Mouse (Mus musculus) heart, embryonic 13.5 days (tissue): ENCODE results near the gene Mrpl55. TPM values are rescaled to one million over a fixed set of nuclear protein-coding genes. Genes with fewer than 3 reads are reported as not detected.

Source experiments
- ATAC-seq: fragments of 200-750 bp; cut with Nextera tagmentation; 2 replicates; pipeline ENCODE4 v1.8.0; 2017; ENCODE audit warnings: moderate TSS enrichment; ENCODE audit not compliant: insufficient number of reproducible peaks, low FRiP score, low TSS enrichment; ENCODE audit errors: extremely low read depth
- H3K27ac ChIP-seq: fragments of 300-500 bp; sonication (generic); replicated peaks from 2 replicates; pipeline ENCODE4 v1.5.1; 2015; ENCODE audit warnings: moderate library complexity, mild to moderate bottlenecking, inconsistent platforms
- H3K27me3 ChIP-seq: fragments of 300-500 bp; sonication (generic); replicated peaks from 2 replicates; pipeline ENCODE4 v1.6.1; 2015; ENCODE audit warnings: mild to moderate bottlenecking, inconsistent platforms
- H3K36me3 ChIP-seq: fragments of 300-500 bp; sonication (generic); 2 replicates; pipeline ENCODE4 v1.6.1; 2015; ENCODE audit warnings: mild to moderate bottlenecking, inconsistent platforms
- H3K4me1 ChIP-seq: fragments of 300-500 bp; sonication (generic); 2 replicates; pipeline ENCODE4 v1.6.1; 2015; ENCODE audit warnings: inconsistent platforms
- H3K4me2 ChIP-seq: fragments of 300-500 bp; sonication (generic); 2 replicates; pipeline ENCODE4 v1.6.1; 2015; ENCODE audit warnings: inconsistent platforms, mild to moderate bottlenecking, moderate library complexity
- H3K4me3 ChIP-seq: fragments of 300-500 bp; sonication (generic); 2 replicates; pipeline ENCODE4 v1.5.1; 2015; ENCODE audit warnings: moderate library complexity, mild to moderate bottlenecking, inconsistent platforms
- H3K9ac ChIP-seq: fragments of 300-500 bp; sonication (generic); 2 replicates; pipeline ENCODE4 v1.6.1; 2015; ENCODE audit warnings: inconsistent platforms, mild to moderate bottlenecking, moderate library complexity
- H3K9me3 ChIP-seq: fragments of 300-500 bp; sonication (generic); 2 replicates; pipeline ENCODE4 v1.6.1; 2016; ENCODE audit warnings: inconsistent platforms
- WGBS: fragments of 180-500 bp; shearing (Covaris S2); methylation state at CpG from one replicate; pipeline ENCODE4 v1.1.7; 2015; ENCODE audit warnings: mixed read lengths; 5-methylcytosine and 5-hydroxymethylcytosine counted together
- polyA plus RNA-seq: library from polyadenylated mRNA; unstranded; fragments of >200 nt; fragmentation: Nextera tagmentation; extraction: Ambion mirVana; gene quantifications from 2 replicates; pipeline ENCODE4 v1.2.1, GENCODE M21; 2015

Gene Mrpl55
- polyA plus RNA-seq = 105 and 117 TPM in 2 replicates

GRCm38 (mm10) chr11:59202081-59202995 lies at the start of gene Mrpl55:
Mrpl55 (plus strand) TSS chr11:59202486.
- Histone ChIP-seq H3K4me1 (peaks cover 16% of the 10 kb centered on the region), H3K36me3 (peaks cover 53% of the 10 kb centered on the region), H3K9me3 (no peaks in the 10 kb centered on the region), H3K4me2 (peak within 1 kb of the TSS; percentile 79), H3K9ac (peak within 1 kb of the TSS; percentile 93), H3K27me3 (no peaks in the 10 kb centered on the region), H3K27ac (peak within 1 kb of the TSS; percentile 83), H3K4me3 (peak within 1 kb of the TSS; percentile 94)
- under 1% methylated on average over 63 of the region's 63 CpGs for WGBS
- peak; percentile 87 for ATAC-seq

- Histone ChIP-seq H3K4me2 (no peak overlapping the region), H3K36me3 (peaks cover 38% of the 10 kb centered on the region), H3K4me1 (peaks cover 15% of the 10 kb centered on the region), H3K27ac (peak overlapping the region; percentile 72), H3K9me3 (no peaks in the 10 kb centered on the region), H3K4me3 (no peak overlapping the region), H3K27me3 (no peaks in the 10 kb centered on the region), H3K9ac (peak overlapping the region; percentile 56; the same call in 1 of the 2 replicates)
- 63% methylated on average over 7 of the region's 7 CpGs for WGBS
- no peak for ATAC-seq
Observed at GRCm38 (mm10) chr11:59154220-59154619, 48.1 kb upstream of the Mrpl55 start.

GRCm38 (mm10) chr11:59155900-59156299 lies 46.4 kb upstream of the Mrpl55 start:
- ATAC-seq = no peak
- Histone ChIP-seq H3K9me3 (no peaks in the 10 kb centered on the region), H3K36me3 (peaks cover 46% of the 10 kb centered on the region), H3K4me3 (no peak overlapping the region), H3K9ac (no peak overlapping the region), H3K4me1 (peaks cover 15% of the 10 kb centered on the region), H3K4me2 (no peak overlapping the region), H3K27ac (no peak overlapping the region), H3K27me3 (no peaks in the 10 kb centered on the region)
- 91% methylated on average over 5 of the region's 5 CpGs for WGBS

- Histone ChIP-seq H3K4me1 (peaks cover 33% of the 10 kb centered on the region), H3K9ac (no peak overlapping the region), H3K9me3 (no peaks in the 10 kb centered on the region), H3K4me3 (no peak overlapping the region), H3K27me3 (no peaks in the 10 kb centered on the region), H3K27ac (no peak overlapping the region), H3K4me2 (no peak overlapping the region), H3K36me3 (peaks cover 46% of the 10 kb centered on the region)
- no peak for ATAC-seq
- WGBS = 90% methylated on average over 13 of the region's 13 CpGs
Observed at GRCm38 (mm10) chr11:59159099-59159498, 43.2 kb upstream of the Mrpl55 start.

GRCm38 (mm10) chr11:59159558-59159957 lies 42.7 kb upstream of the Mrpl55 start:
- Histone ChIP-seq H3K4me3 (no peak overlapping the region), H3K27me3 (no peaks in the 10 kb centered on the region), H3K9ac (no peak overlapping the region), H3K4me2 (no peak overlapping the region), H3K27ac (no peak overlapping the region), H3K36me3 (peaks cover 46% of the 10 kb centered on the region), H3K9me3 (no peaks in the 10 kb centered on the region), H3K4me1 (peaks cover 33% of the 10 kb centered on the region)
- 86% methylated on average over 4 of the region's 4 CpGs for WGBS
- no peak for ATAC-seq

- Histone ChIP-seq H3K4me1 (peaks cover 45% of the 10 kb centered on the region), H3K9me3 (no peaks in the 10 kb centered on the region), H3K4me3 (no peak overlapping the region), H3K27me3 (no peaks in the 10 kb centered on the region), H3K36me3 (peaks cover 33% of the 10 kb centered on the region), H3K4me2 (no peak overlapping the region), H3K9ac (peak overlapping the region; percentile 47; the same call in 1 of the 2 replicates), H3K27ac (peak overlapping the region; percentile 100)
- 30% methylated on average over 5 of the region's 5 CpGs for WGBS
- ATAC-seq = no peak
Observed at GRCm38 (mm10) chr11:59161398-59161797, 40.9 kb upstream of the Mrpl55 start.

GRCm38 (mm10) chr11:59162443-59163254 lies 39.6 kb upstream of the Mrpl55 start:
- Histone ChIP-seq H3K36me3 (peaks cover 21% of the 10 kb centered on the region), H3K4me1 (peaks cover 48% of the 10 kb centered on the region), H3K27me3 (no peaks in the 10 kb centered on the region), H3K9ac (peak overlapping the region; percentile 93), H3K9me3 (no peaks in the 10 kb centered on the region), H3K27ac (peak overlapping the region; percentile 100), H3K4me3 (peak overlapping the region; percentile 78), H3K4me2 (peak overlapping the region; percentile 74)
- no peak for ATAC-seq
- whole genome bisulfite sequencing = 62% methylated on average over 9 of the region's 9 CpGs

GRCm38 (mm10) chr11:59163255-59164236 lies 38.7 kb upstream of the Mrpl55 start, which contains the start of gene Iba57:
Iba57 (minus strand) TSS chr11:59163739.
- peak within 1 kb of the TSS; percentile 93 for H3K9ac ChIP-seq
- ATAC-seq = peak; percentile 96
- no peaks in the 10 kb centered on the region for H3K9me3 ChIP-seq
- WGBS = 2% methylated on average over 68 of the region's 68 CpGs
- peaks cover 48% of the 10 kb centered on the region for H3K4me1 ChIP-seq
- no peaks in the 10 kb centered on the region for H3K27me3 ChIP-seq
- H3K4me2 ChIP-seq = peak within 1 kb of the TSS; percentile 74
- H3K4me3 ChIP-seq = peak within 1 kb of the TSS; percentile 78
- H3K27ac ChIP-seq = peak within 1 kb of the TSS; percentile 100
- H3K36me3 ChIP-seq = peaks cover 12% of the 10 kb centered on the region

GRCm38 (mm10) chr11:59164384-59164783 lies 37.9 kb upstream of the Mrpl55 start:
- Histone ChIP-seq H3K4me1 (peaks cover 48% of the 10 kb centered on the region), H3K27me3 (no peaks in the 10 kb centered on the region), H3K4me2 (peak overlapping the region; percentile 74), H3K4me3 (peak overlapping the region; percentile 78), H3K9me3 (no peaks in the 10 kb centered on the region), H3K36me3 (peaks cover 8% of the 10 kb centered on the region; the same call in 1 of the 2 replicates), H3K9ac (peak overlapping the region; percentile 93), H3K27ac (peak overlapping the region; percentile 100)
- no peak for ATAC-seq
- WGBS = 45% methylated on average over 9 of the region's 9 CpGs

GRCm38 (mm10) chr11:59165616-59166241 lies 36.6 kb upstream of the Mrpl55 start:
- H3K27ac ChIP-seq = peak overlapping the region; percentile 100
- peaks cover 54% of the 10 kb centered on the region for H3K4me1 ChIP-seq
- no peaks in the 10 kb centered on the region for H3K36me3 ChIP-seq
- no peak overlapping the region for H3K9ac ChIP-seq
- H3K9me3 ChIP-seq = no peaks in the 10 kb centered on the region
- no peak overlapping the region for H3K4me2 ChIP-seq
- no peak overlapping the region for H3K4me3 ChIP-seq
- no peaks in the 10 kb centered on the region for H3K27me3 ChIP-seq
- ATAC-seq = no peak
- 46% methylated on average over 2 of the region's 2 CpGs for WGBS
